ENCODE assay signal across 12 mouse cellular contexts in genomic region chr1:182496685-182497084, GRCm38 (mm10). TPM values are rescaled to one million over a fixed set of nuclear protein-coding genes. Genes with fewer than 3 reads are reported as not detected.
DNase-seq lines count a peak whose midpoint lies in the region; ATAC-seq and TF ChIP-seq lines count a peak whose summit lies in the region.
"Had no signal": no experiment of that assay in that cellular context is flagged by ENCODE, and none has a peak within 500 bp of the region (broad histone marks: within the 10 kb centered on the region; RNA-seq: fewer than 3 reads in every experiment).

No protein-coding gene starts in this region.

- H3K4me1 ChIP-seq in midbrain, embryonic 11.5 days (ENCODE audit: control insufficient read depth, insufficient read depth, low read length), result 0 out of 2 replicates have a peak, but pooled peaks cover 2% of the 10 kb centered on the region
- H3K4me1 ChIP-seq in midbrain, embryonic 13.5 days (replicated peaks), result peaks cover 21% of the 10 kb centered on the region
- peaks cover 27% of the 10 kb centered on the region for H3K4me1 ChIP-seq in kidney, postnatal 0 days (replicated peaks; ENCODE audit: insufficient read depth, low read length)
- H3K4me1 ChIP-seq in forebrain, embryonic 10.5 days, result peaks cover 40% of the 10 kb centered on the region

- 43% methylated on average over 6 of the region's 6 CpGs for WGBS in midbrain, embryonic 11.5 days
- WGBS in midbrain, embryonic 13.5 days, result 44% methylated on average over 6 of the region's 6 CpGs
- 43% methylated on average over 6 of the region's 6 CpGs for WGBS in kidney, postnatal 0 days
- 47% methylated on average over 6 of the region's 6 CpGs for WGBS in forebrain, embryonic 10.5 days

- DNase-seq in heart, adult 11 months, result peak; percentile 86
- DNase-seq in heart, adult 9 months (ENCODE audit: low spot score in 2 of 2), result no peak
- peak; percentile 47 for DNase-seq in midbrain, embryonic 11.5 days (ENCODE audit: low spot score, missing footprints)
- DNase-seq in kidney, postnatal 0 days (ENCODE audit: low spot score), result peak; percentile 27
- peak; percentile 84 for DNase-seq in yolk sac, embryonic 10.5 days (ENCODE audit: low spot score)
- DNase-seq in forebrain, embryonic 10.5 days (ENCODE audit: extremely low spot score, low spot score), result no peak
- no peak for DNase-seq in c-Kit-positive CD71-positive TER-119-positive erythroid progenitor cells, embryonic 14.5 days (ENCODE audit: low spot score)
- DNase-seq: cerebellum, postnatal 10 days had no signal

- no peak overlapping the region for H3K4me3 ChIP-seq in midbrain, embryonic 11.5 days (ENCODE audit: low read depth, low read length)
- no peak overlapping the region for H3K4me3 ChIP-seq in midbrain, embryonic 13.5 days (replicated peaks)
- H3K4me3 ChIP-seq in kidney, postnatal 0 days (replicated peaks; ENCODE audit: low read depth, low read length), result no peak overlapping the region
- H3K4me3 ChIP-seq in forebrain, embryonic 10.5 days, result no peak overlapping the region
- H3K4me3 ChIP-seq: limb, embryonic 15.5 days; midbrain, embryonic 10.5 days had no signal

- no peak overlapping the region for H3K4me2 ChIP-seq in midbrain, embryonic 11.5 days
- H3K4me2 ChIP-seq in midbrain, embryonic 13.5 days (replicated peaks), result no peak overlapping the region
- H3K4me2 ChIP-seq in kidney, postnatal 0 days (ENCODE audit: low read length), result no peak overlapping the region
- H3K4me2 ChIP-seq: limb, embryonic 15.5 days had no signal

- H3K36me3 ChIP-seq in midbrain, embryonic 11.5 days (ENCODE audit: control insufficient read depth, insufficient read depth, low read length), result no peaks in the 10 kb centered on the region
- H3K36me3 ChIP-seq in midbrain, embryonic 13.5 days, result peaks cover 7% of the 10 kb centered on the region; the same call in 1 of the 2 replicates
- H3K36me3 ChIP-seq in kidney, postnatal 0 days (ENCODE audit: insufficient read depth, low read length), result peaks cover 10% of the 10 kb centered on the region; the same call in 1 of the 2 replicates
- peaks cover 20% of the 10 kb centered on the region for H3K36me3 ChIP-seq in forebrain, embryonic 10.5 days (replicated peaks)

- TF ChIP-seq CTCF in kidney, postnatal 0 days (IDR thresholded peaks at IDR 0.05; ENCODE audit: low read depth), result no peak

- no peak for ATAC-seq in midbrain, embryonic 11.5 days (ENCODE audit: low FRiP score)
- ATAC-seq in midbrain, embryonic 13.5 days, result no peak
- ATAC-seq in kidney, postnatal 0 days (replicated peaks; ENCODE audit: low FRiP score, low read depth), result peak; percentile 79
- ATAC-seq: activated CD4-positive, CD25-positive, alpha-beta regulatory T cell, adult 4 months had no signal

- H3K27ac ChIP-seq in midbrain, embryonic 11.5 days (ENCODE audit: low read depth, low read length), result no peak overlapping the region
- H3K27ac ChIP-seq in midbrain, embryonic 13.5 days, result no peak overlapping the region
- H3K27ac ChIP-seq in kidney, postnatal 0 days, result peak overlapping the region; percentile 78
- H3K27ac ChIP-seq in forebrain, embryonic 10.5 days, result no peak overlapping the region
- H3K27ac ChIP-seq: limb, embryonic 15.5 days; midbrain, embryonic 10.5 days had no signal

- no peak overlapping the region for H3K9ac ChIP-seq in midbrain, embryonic 11.5 days (ENCODE audit: low read length)
- H3K9ac ChIP-seq in midbrain, embryonic 13.5 days (replicated peaks), result no peak overlapping the region
- no peak overlapping the region for H3K9ac ChIP-seq in kidney, postnatal 0 days (ENCODE audit: low read depth, low read length)
- H3K9ac ChIP-seq: limb, embryonic 15.5 days had no signal

- H3K9me3 ChIP-seq in midbrain, embryonic 11.5 days (ENCODE audit: control insufficient read depth, low read length), result no peaks in the 10 kb centered on the region
- H3K9me3 ChIP-seq in midbrain, embryonic 13.5 days, result no peaks in the 10 kb centered on the region
- H3K9me3 ChIP-seq in kidney, postnatal 0 days (replicated peaks; ENCODE audit: low read length), result no peaks in the 10 kb centered on the region
- H3K9me3 ChIP-seq in forebrain, embryonic 10.5 days, result no peaks in the 10 kb centered on the region
- H3K9me3 ChIP-seq: limb, embryonic 15.5 days; midbrain, embryonic 10.5 days had no signal

- no peaks in the 10 kb centered on the region for H3K27me3 ChIP-seq in midbrain, embryonic 11.5 days (ENCODE audit: control insufficient read depth, insufficient read depth, low read length)
- no peaks in the 10 kb centered on the region for H3K27me3 ChIP-seq in midbrain, embryonic 13.5 days
- no peaks in the 10 kb centered on the region for H3K27me3 ChIP-seq in kidney, postnatal 0 days (ENCODE audit: insufficient read depth, low read length)
- no peaks in the 10 kb centered on the region for H3K27me3 ChIP-seq in forebrain, embryonic 10.5 days (ENCODE audit: poor library complexity, severe bottlenecking)
- H3K27me3 ChIP-seq: limb, embryonic 15.5 days had no signal

RNA-seq across cellular contexts. Expression of gene Capn2, which starts 20.7 kb away (rescaled TPM):
- polyA plus RNA-seq in midbrain, embryonic 11.5 days (2014; fragmentation: Nextera tagmentation; extraction: Ambion mirVana), result 76.3 and 77.0 TPM in 2 replicates
- 75.3 and 80.9 TPM in 2 replicates for polyA plus RNA-seq in midbrain, embryonic 13.5 days (2015; fragmentation: Nextera tagmentation; extraction: Ambion mirVana)
- polyA plus RNA-seq in kidney, postnatal 0 days (2015; fragmentation: Nextera tagmentation; extraction: Ambion mirVana), result 95.1 and 106 TPM in 2 replicates
- 71.5 and 71.8 TPM in 2 replicates for polyA plus RNA-seq in forebrain, embryonic 10.5 days (2016; fragmentation: Nextera tagmentation; extraction: Ambion mirVana)

Comparison
In these comparisons a context has a peak if more than half of its experiments do, and no peak if none do; other contexts are left out.
1. DNase-seq: peak in heart, adult 11 months (single experiment), midbrain, embryonic 11.5 days (single experiment), kidney, postnatal 0 days (single experiment) and yolk sac, embryonic 10.5 days (single experiment); none in heart, adult 9 months (0 of 2), forebrain, embryonic 10.5 days (single experiment) and c-Kit-positive CD71-positive TER-119-positive erythroid progenitor cells, embryonic 14.5 days (single experiment).